Mouse (Mus musculus) liver, embryonic 14.5 days (tissue): ENCODE measurements around the gene N4bp3. TPM values are rescaled to one million over a fixed set of nuclear protein-coding genes. Genes with fewer than 3 reads are reported as not detected.

Experiments
- ATAC-seq: fragments of 200-750 bp; cut with Nextera tagmentation; 2 replicates; pipeline ENCODE4 v1.8.0; 2017; ENCODE audit warnings: moderate number of reproducible peaks, mild to moderate bottlenecking, moderate library complexity; ENCODE audit not compliant: insufficient read depth
- DNase-seq, 3 experiments: peaks; one replicate each; pipeline ENCODE4 v3.0.0-alpha.2; 2012 to 2013; ENCODE audit warnings: low read depth in 3 of 3, low spot score in 3 of 3
- H3K27ac ChIP-seq: fragments of 300-500 bp; sonication (generic); 2 replicates; pipeline ENCODE4 v1.5.1; 2014; ENCODE audit warnings: moderate library complexity, mild to moderate bottlenecking, control low read depth, inconsistent platforms
- H3K27me3 ChIP-seq: fragments of 300-500 bp; sonication (generic); 2 replicates; pipeline ENCODE4 v1.6.1; 2014; ENCODE audit warnings: mild to moderate bottlenecking, low read length, moderate library complexity; ENCODE audit not compliant: control insufficient read depth, insufficient read depth
- H3K36me3 ChIP-seq: fragments of 300-500 bp; sonication (generic); replicated peaks from 2 replicates; pipeline ENCODE4 v1.6.1; 2014; ENCODE audit warnings: low read depth; ENCODE audit not compliant: control insufficient read depth, insufficient read depth
- H3K4me1 ChIP-seq, 2 experiments: fragments of 200-500 bp in 1 of 2; fragments of 300-500 bp in 1 of 2; sonication (generic) in 1 of 2; replicated peaks; 2 replicates each; pipeline ENCODE4 v1.6.1; 2012 to 2014; ENCODE audit warnings: antibody characterized with exemption in 1 of 2, inconsistent platforms in 1 of 2, low read length in 1 of 2; ENCODE audit not compliant: control insufficient read depth in 2 of 2, insufficient read depth in 2 of 2
- H3K4me2 ChIP-seq: fragments of 300-500 bp; sonication (generic); 2 replicates; pipeline ENCODE4 v1.6.1; 2014; ENCODE audit warnings: low read depth, mild to moderate bottlenecking, control low read depth, moderate library complexity
- H3K4me3 ChIP-seq, 2 experiments: fragments of 200-500 bp in 1 of 2; fragments of 300-500 bp in 1 of 2; sonication (generic) in 1 of 2; 2 replicates each; pipeline ENCODE4 v1.5.1; 2012 to 2014; ENCODE audit warnings: low read depth in 2 of 2, low read length in 2 of 2, mild to moderate bottlenecking in 2 of 2, control low read depth in 1 of 2, inconsistent platforms in 1 of 2, moderate library complexity in 1 of 2; ENCODE audit not compliant: insufficient read depth in 1 of 2
- H3K9ac ChIP-seq: fragments of 300-500 bp; sonication (generic); replicated peaks from 2 replicates; pipeline ENCODE4 v1.6.1; 2014; ENCODE audit warnings: mild to moderate bottlenecking, control low read depth, moderate library complexity
- H3K9me3 ChIP-seq: fragments of 300-500 bp; sonication (generic); 2 replicates; pipeline ENCODE4 v1.6.1; 2016; ENCODE audit warnings: low read length, mixed read lengths; ENCODE audit not compliant: control insufficient read depth
- CTCF ChIP-seq: IDR thresholded peaks from 2 replicates; pipeline ENCODE4 v1.5.1; 2016; ENCODE audit warnings: antibody characterized with exemption, low read depth, control low read depth
- EP300 ChIP-seq: IDR thresholded peaks from 2 replicates; pipeline ENCODE4 v1.6.1; 2016; ENCODE audit warnings: antibody characterized with exemption, low read depth
- WGBS: fragments of 180-500 bp; shearing (Covaris S2); extraction: QIAGEN DNeasy Blood & Tissue Kit; methylation state at CpG from one replicate; pipeline ENCODE4 v1.1.7; 2014; ENCODE audit not compliant: insufficient replicate concordance; 5-methylcytosine and 5-hydroxymethylcytosine counted together
- polyA plus RNA-seq, 2 experiments: library from polyadenylated mRNA; depleted of rRNA in 1 of 2; stranded (reverse) in 1 of 2; unstranded in 1 of 2; fragments of >200 nt; fragmentation: Nextera tagmentation in 1 of 2; extraction: Ambion mirVana in 1 of 2; gene quantifications; 2 replicates each; pipeline versions ENCODE4 v1.2.1 to v1.2.3; 2012 to 2014

N4bp3 gene
- polyA plus RNA-seq, 2 experiments: 1.2 to 1.7 TPM

GRCm38 (mm10) chr11:51644217-51644616 is 6.4 kb downstream of the N4bp3 start:
- H3K9me3 ChIP-seq: no peaks in the 10 kb centered on the region
- no peak overlapping the region for H3K9ac ChIP-seq
- no peaks in the 10 kb centered on the region for H3K4me1 ChIP-seq
- H3K4me3 ChIP-seq: no peak overlapping the region
- WGBS: 26% methylated on average over 16 of the region's 16 CpGs
- no peak overlapping the region for H3K27ac ChIP-seq
- ATAC-seq (no peak), DNase-seq (no peak)
- no peak overlapping the region for H3K4me2 ChIP-seq
- H3K27me3 ChIP-seq: no peaks in the 10 kb centered on the region; the same call in none of the 2 replicates
- TF ChIP-seq EP300 (no peak), CTCF (no peak)
- H3K36me3 ChIP-seq: no peaks in the 10 kb centered on the region

- H3K27ac ChIP-seq: no peak overlapping the region
- H3K36me3 ChIP-seq: no peaks in the 10 kb centered on the region
- no peaks in the 10 kb centered on the region for H3K4me1 ChIP-seq
- no peaks in the 10 kb centered on the region for H3K9me3 ChIP-seq
- DNase-seq (no peak), ATAC-seq (no peak)
- WGBS: 48% methylated on average over 15 of the region's 15 CpGs
- no peak overlapping the region for H3K4me3 ChIP-seq
- no peak overlapping the region for H3K9ac ChIP-seq
- no peaks in the 10 kb centered on the region; the same call in 1 of the 2 replicates for H3K27me3 ChIP-seq
- H3K4me2 ChIP-seq: no peak overlapping the region
- TF ChIP-seq CTCF (no peak), EP300 (no peak)
These were observed 6.9 kb downstream of the N4bp3 start for GRCm38 (mm10) chr11:51643761-51644160.

GRCm38 (mm10) chr11:51643202-51643601 is 7.4 kb downstream of the N4bp3 start:
- Histone ChIP-seq H3K4me3 (no peak overlapping the region), H3K9ac (no peak overlapping the region), H3K27me3 (no peaks in the 10 kb centered on the region), H3K9me3 (no peaks in the 10 kb centered on the region), H3K4me2 (no peak overlapping the region), H3K36me3 (no peaks in the 10 kb centered on the region), H3K4me1 (peaks cover 0 to 2% of the 10 kb centered on the region in 2 experiments; a peak in 1 of 4 replicates), H3K27ac (no peak overlapping the region)
- no peak for DNase-seq
- no peak for TF ChIP-seq EP300
- TF ChIP-seq CTCF: no peak
- WGBS: 56% methylated on average over 9 of the region's 9 CpGs
- no peak for ATAC-seq

GRCm38 (mm10) chr11:51640748-51641147 is 9.9 kb downstream of the N4bp3 start:
- no peak for ATAC-seq
- Histone ChIP-seq H3K4me2 (no peak overlapping the region), H3K9me3 (no peaks in the 10 kb centered on the region), H3K27me3 (no peaks in the 10 kb centered on the region), H3K4me1 (peaks cover 0 to 12% of the 10 kb centered on the region in 2 experiments; a peak in 3 of 4 replicates), H3K9ac (no peak overlapping the region), H3K4me3 (no peak overlapping the region), H3K27ac (no peak overlapping the region), H3K36me3 (no peaks in the 10 kb centered on the region)
- WGBS: 76% methylated on average over 7 of the region's 7 CpGs
- TF ChIP-seq CTCF (no peak), EP300 (no peak)
- no peak for DNase-seq

- H3K27ac ChIP-seq: no peak overlapping the region
- H3K9ac ChIP-seq: no peak overlapping the region
- ATAC-seq (no peak), DNase-seq (no peak)
- H3K9me3 ChIP-seq: no peaks in the 10 kb centered on the region
- no peaks in the 10 kb centered on the region for H3K36me3 ChIP-seq
- H3K4me2 ChIP-seq: peak overlapping the region; percentile 53
- 49% methylated on average over 5 of the region's 5 CpGs for WGBS
- peak overlapping the region in 1 of 2 experiments; percentile 5; a peak in 1 of 4 replicates for H3K4me3 ChIP-seq
- peaks cover 0 to 21% of the 10 kb centered on the region in 2 experiments; a peak in 3 of 4 replicates for H3K4me1 ChIP-seq
- TF ChIP-seq CTCF (no peak), EP300 (no peak)
- no peaks in the 10 kb centered on the region for H3K27me3 ChIP-seq
These were observed 12.1 kb downstream of the N4bp3 start for GRCm38 (mm10) chr11:51638497-51638896.
